Mouse (Mus musculus): Measurements from ENCODE around the gene Tmem201.

DNA sequence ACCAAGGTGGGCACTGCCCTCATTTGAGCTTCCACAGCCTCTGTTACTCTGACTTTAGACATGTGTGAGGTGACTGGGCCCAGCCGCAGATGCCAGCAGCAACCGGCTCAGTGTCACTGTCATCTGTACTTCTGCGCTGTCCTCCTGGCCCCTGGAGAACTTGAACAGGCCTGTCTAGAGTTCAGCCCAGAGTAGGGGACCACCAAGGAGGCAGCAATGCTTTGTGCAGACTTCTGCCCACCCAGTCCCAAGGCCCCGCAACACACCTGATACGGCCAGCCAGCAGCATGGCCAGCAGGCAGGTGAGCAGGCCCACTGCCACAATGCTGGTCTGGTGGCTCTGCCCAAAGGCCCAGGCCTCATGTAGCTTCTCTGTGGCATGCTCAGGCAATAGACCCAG is 10.2 kb downstream of the Tmem201 start:
- no peak for TF ChIP-seq POLR2A (IDR thresholded peaks at IDR 0.05; ENCODE audit: low read depth, low read length)
- TF ChIP-seq CTCF (IDR thresholded peaks at IDR 0.05; ENCODE audit: extremely low read depth, insufficient read length, insufficient replicate concordance, low read depth, low read length) = no peak

Data from small intestine, adult 2 months (tissue).